Mouse (Mus musculus) heart, adult 2 months (tissue): ENCODE measurements around the gene Fam160a2.

ENCODE experiments used
- CTCF ChIP-seq: fragments of 200-600 bp; IDR thresholded peaks from 2 replicates; pipeline ENCODE4 v1.8.1; 2022; ENCODE audit warnings: antibody characterized with exemption, mild to moderate bottlenecking, moderate library complexity
- EP300 ChIP-seq: fragments of 200-500 bp; IDR thresholded peaks from 2 replicates; pipeline ENCODE4 v1.6.1; 2011; ENCODE audit warnings: low read depth, low read length, control low read depth; ENCODE audit not compliant: insufficient read depth
- POLR2A ChIP-seq: fragments of 200-500 bp; IDR thresholded peaks from 2 replicates; pipeline ENCODE4 v1.6.1; 2011; ENCODE audit warnings: mild to moderate bottlenecking, low read depth, low read length, control low read depth; ENCODE audit not compliant: insufficient read depth

- TF ChIP-seq POLR2A (no peak), CTCF (no peak), EP300 (no peak)
Observed at GRCm38 (mm10) chr7:105395131-105395820, 4.6 kb downstream of the Fam160a2 start.
